Mouse (Mus musculus) liver, embryonic 16.5 days (tissue): ENCODE results near the gene Clec18a. TPM values are rescaled to one million over a fixed set of nuclear protein-coding genes. Genes with fewer than 3 reads are reported as not detected.

Source experiments
- ATAC-seq: fragments of 200-750 bp; cut with Nextera tagmentation; 2 replicates; pipeline ENCODE4 v1.8.0; 2017; ENCODE audit warnings: low read depth, mild to moderate bottlenecking, moderate number of reproducible peaks, moderate library complexity
- H3K27ac ChIP-seq: fragments of 300-500 bp; sonication (generic); 2 replicates; pipeline ENCODE4 v1.5.1; 2014; ENCODE audit warnings: mild to moderate bottlenecking, low read length
- H3K27me3 ChIP-seq: fragments of 300-500 bp; sonication (generic); 2 replicates; pipeline ENCODE4 v1.6.1; 2014; ENCODE audit warnings: low read depth, low read length, mixed read lengths; ENCODE audit not compliant: control insufficient read depth, insufficient read depth
- H3K36me3 ChIP-seq: fragments of 300-500 bp; sonication (generic); 2 replicates; pipeline ENCODE4 v1.6.1; 2014; ENCODE audit warnings: mild to moderate bottlenecking; ENCODE audit not compliant: control insufficient read depth, insufficient read depth
- H3K4me1 ChIP-seq: fragments of 300-500 bp; sonication (generic); 2 replicates; pipeline ENCODE4 v1.6.1; 2014; ENCODE audit warnings: low read depth, low read length, mixed read lengths; ENCODE audit not compliant: control insufficient read depth
- H3K4me2 ChIP-seq: fragments of 300-500 bp; sonication (generic); 2 replicates; pipeline ENCODE4 v1.6.1; 2014; ENCODE audit warnings: low read depth, low read length, mixed read lengths
- H3K4me3 ChIP-seq: fragments of 300-500 bp; sonication (generic); 2 replicates; pipeline ENCODE4 v1.5.1; 2014; ENCODE audit warnings: low read depth, mild to moderate bottlenecking, low read length
- H3K9ac ChIP-seq: fragments of 300-500 bp; sonication (generic); 2 replicates; pipeline ENCODE4 v1.6.1; 2014; ENCODE audit warnings: low read depth, low read length
- H3K9me3 ChIP-seq: fragments of 300-500 bp; sonication (generic); replicated peaks from 2 replicates; pipeline ENCODE4 v1.6.1; 2016; ENCODE audit warnings: low read length; ENCODE audit not compliant: control insufficient read depth
- WGBS: fragments of 180-500 bp; shearing (Covaris S2); extraction: QIAGEN DNeasy Blood & Tissue Kit; methylation state at CpG from one replicate; pipeline ENCODE4 v1.1.7; 2014; ENCODE audit not compliant: insufficient replicate concordance; 5-methylcytosine and 5-hydroxymethylcytosine counted together
- polyA plus RNA-seq: library from polyadenylated mRNA; unstranded; fragments of >200 nt; fragmentation: Nextera tagmentation; extraction: Ambion mirVana; gene quantifications from 2 replicates; pipeline ENCODE4 v1.2.1, GENCODE M21; 2015

Clec18a gene
- polyA plus RNA-seq, 1 experiment from 2014 or later: not detected

GRCm38 (mm10) chr8:111061688-111062071 is 30.5 kb downstream of the Clec18a start:
- 1% methylated on average over 14 of the region's 14 CpGs for WGBS
- Histone ChIP-seq H3K4me2 (peak overlapping the region; percentile 86), H3K4me3 (peak overlapping the region; percentile 72), H3K36me3 (no peaks in the 10 kb centered on the region), H3K4me1 (peaks cover 24% of the 10 kb centered on the region), H3K27me3 (no peaks in the 10 kb centered on the region), H3K27ac (no peak overlapping the region), H3K9ac (peak overlapping the region; percentile 69), H3K9me3 (no peaks in the 10 kb centered on the region)
- ATAC-seq: no peak

GRCm38 (mm10) chr8:111058946-111059572 is 33.2 kb downstream of the Clec18a start:
- 54% methylated on average over 2 of the region's 2 CpGs for WGBS
- no peak overlapping the region for H3K27ac ChIP-seq
- no peak overlapping the region for H3K9ac ChIP-seq
- ATAC-seq: no peak
- H3K27me3 ChIP-seq: no peaks in the 10 kb centered on the region
- peaks cover 31% of the 10 kb centered on the region for H3K4me1 ChIP-seq
- H3K4me3 ChIP-seq: no peak overlapping the region
- H3K4me2 ChIP-seq: no peak overlapping the region
- no peaks in the 10 kb centered on the region for H3K9me3 ChIP-seq
- peaks cover 19% of the 10 kb centered on the region for H3K36me3 ChIP-seq

GRCm38 (mm10) chr8:111056691-111057293 is 35.4 kb downstream of the Clec18a start:
- no peaks in the 10 kb centered on the region for H3K9me3 ChIP-seq
- peak overlapping the region; percentile 100 for H3K4me2 ChIP-seq
- WGBS: under 1% methylated on average over 63 of the region's 63 CpGs
- H3K4me1 ChIP-seq: peaks cover 31% of the 10 kb centered on the region
- H3K9ac ChIP-seq: peak overlapping the region; percentile 87
- peak overlapping the region; percentile 88 for H3K27ac ChIP-seq
- ATAC-seq: peak; percentile 36
- no peaks in the 10 kb centered on the region for H3K27me3 ChIP-seq
- peaks cover 42% of the 10 kb centered on the region for H3K36me3 ChIP-seq
- peak overlapping the region; percentile 96 for H3K4me3 ChIP-seq

- no peaks in the 10 kb centered on the region for H3K27me3 ChIP-seq
- peak within 1 kb of the TSS; percentile 88 for H3K27ac ChIP-seq
- H3K4me1 ChIP-seq: peaks cover 27% of the 10 kb centered on the region
- H3K9ac ChIP-seq: peak within 1 kb of the TSS; percentile 87
- H3K4me3 ChIP-seq: peak within 1 kb of the TSS; percentile 96
- ATAC-seq: peak; percentile 91
- H3K36me3 ChIP-seq: peaks cover 47% of the 10 kb centered on the region
- no peaks in the 10 kb centered on the region for H3K9me3 ChIP-seq
- peak within 1 kb of the TSS; percentile 100 for H3K4me2 ChIP-seq
- under 1% methylated on average over 61 of the region's 68 CpGs for WGBS
These were observed 36.0 kb downstream of the Clec18a start, which contains the start of gene Exosc6 for GRCm38 (mm10) chr8:111056158-111056663. Exosc6 (plus strand) TSS chr8:111056339.

- ATAC-seq: peak; percentile 30; the same call in 1 of the 2 replicates
- H3K27me3 ChIP-seq: no peaks in the 10 kb centered on the region
- 65% methylated on average over 2 of the region's 2 CpGs for WGBS
- H3K27ac ChIP-seq: peak overlapping the region; percentile 48; the same call in 1 of the 2 replicates
- H3K4me2 ChIP-seq: no peak overlapping the region
- peaks cover 21% of the 10 kb centered on the region for H3K4me1 ChIP-seq
- H3K4me3 ChIP-seq: peak overlapping the region; percentile 96
- no peaks in the 10 kb centered on the region for H3K9me3 ChIP-seq
- H3K36me3 ChIP-seq: peaks cover 52% of the 10 kb centered on the region
- H3K9ac ChIP-seq: 0 out of 2 replicates have a peak overlapping the region, but pooled peaks have one; percentile 11
These were observed 36.6 kb downstream of the Clec18a start for GRCm38 (mm10) chr8:111055661-111056060.

- no peak for ATAC-seq
- Histone ChIP-seq H3K9me3 (no peaks in the 10 kb centered on the region), H3K4me3 (no peak overlapping the region), H3K4me2 (no peak overlapping the region), H3K9ac (no peak overlapping the region), H3K36me3 (peaks cover 57% of the 10 kb centered on the region), H3K27ac (no peak overlapping the region), H3K4me1 (peaks cover 20% of the 10 kb centered on the region), H3K27me3 (no peaks in the 10 kb centered on the region)
- 87% methylated on average over 17 of the region's 17 CpGs for whole genome bisulfite sequencing
These were observed 37.1 kb downstream of the Clec18a start for GRCm38 (mm10) chr8:111055031-111055634.

- Histone ChIP-seq H3K27ac (no peak overlapping the region), H3K9ac (no peak overlapping the region), H3K27me3 (no peaks in the 10 kb centered on the region), H3K36me3 (peaks cover 69% of the 10 kb centered on the region), H3K4me1 (peaks cover 20% of the 10 kb centered on the region), H3K4me2 (no peak overlapping the region), H3K4me3 (no peak overlapping the region), H3K9me3 (no peaks in the 10 kb centered on the region)
- 92% methylated on average over 12 of the region's 12 CpGs for whole genome bisulfite sequencing
- ATAC-seq: no peak
These were observed 38.3 kb downstream of the Clec18a start for GRCm38 (mm10) chr8:111053827-111054518.

GRCm38 (mm10) chr8:111049106-111049505 is 43.1 kb downstream of the Clec18a start:
- Histone ChIP-seq H3K27me3 (no peaks in the 10 kb centered on the region), H3K4me1 (no peaks in the 10 kb centered on the region), H3K27ac (no peak overlapping the region), H3K36me3 (peaks cover 99% of the 10 kb centered on the region), H3K9me3 (no peaks in the 10 kb centered on the region), H3K4me2 (no peak overlapping the region), H3K4me3 (no peak overlapping the region), H3K9ac (no peak overlapping the region)
- WGBS: 85% methylated on average over 7 of the region's 7 CpGs
- 0 out of 2 replicates have a peak, but pooled peaks have one; percentile 42 for ATAC-seq
